Mouse (Mus musculus) hindbrain, postnatal 0 days (tissue): ENCODE data around the gene Tac2. TPM values are rescaled to one million over a fixed set of nuclear protein-coding genes. Genes with fewer than 3 reads are reported as not detected.
A peak's percentile ranks its signal among the peaks of the same experiment; 100 is the strongest.

Experiments
- ATAC-seq: fragments of 200-750 bp; cut with Nextera tagmentation; 2 replicates; pipeline ENCODE4 v1.8.0; 2017; ENCODE audit warnings: mild to moderate bottlenecking, moderate TSS enrichment, moderate library complexity
- DNase-seq: peaks from one replicate; pipeline ENCODE4 v3.0.0-alpha.2; 2015; ENCODE audit warnings: low spot score
- H3K27ac ChIP-seq: fragments of 300-500 bp; sonication (generic); 2 replicates; pipeline ENCODE4 v1.5.1; 2014; ENCODE audit warnings: mild to moderate bottlenecking
- H3K27me3 ChIP-seq: fragments of 300-500 bp; sonication (generic); 2 replicates; pipeline ENCODE4 v1.6.1; 2014; ENCODE audit warnings: low read length, mixed read lengths; ENCODE audit not compliant: insufficient read depth
- H3K36me3 ChIP-seq: fragments of 300-500 bp; sonication (generic); 2 replicates; pipeline ENCODE4 v1.6.1; 2014; ENCODE audit warnings: low read length, mixed read lengths; ENCODE audit not compliant: insufficient read depth
- H3K4me1 ChIP-seq: fragments of 300-500 bp; sonication (generic); 2 replicates; pipeline ENCODE4 v1.6.1; 2014; ENCODE audit warnings: antibody characterized with exemption, low read length, mixed read lengths; ENCODE audit not compliant: insufficient read depth
- H3K4me2 ChIP-seq: fragments of 300-500 bp; sonication (generic); 2 replicates; pipeline ENCODE4 v1.6.1; 2014; ENCODE audit warnings: low read depth, mild to moderate bottlenecking, low read length, moderate library complexity, mixed read lengths
- H3K4me3 ChIP-seq: fragments of 300-500 bp; sonication (generic); 2 replicates; pipeline ENCODE4 v1.5.1; 2014; ENCODE audit warnings: low read length
- H3K9ac ChIP-seq: fragments of 300-500 bp; sonication (generic); replicated peaks from 2 replicates; pipeline ENCODE4 v1.6.1; 2014; ENCODE audit warnings: mild to moderate bottlenecking, low read length, moderate library complexity, mixed read lengths
- H3K9me3 ChIP-seq: fragments of 300-500 bp; sonication (generic); 2 replicates; pipeline ENCODE4 v1.6.1; 2016; ENCODE audit warnings: low read length, mixed read lengths
- CTCF ChIP-seq: IDR thresholded peaks from 2 replicates; pipeline ENCODE4 v1.5.1; 2016; ENCODE audit warnings: antibody characterized with exemption, control low read depth, low read depth
- WGBS: fragments of 180-500 bp; shearing (Covaris S2); extraction: QIAGEN DNeasy Blood & Tissue Kit; methylation state at CpG from one replicate; pipeline ENCODE4 v1.1.7; 2014; 5-methylcytosine and 5-hydroxymethylcytosine counted together
- polyA plus RNA-seq: library from polyadenylated mRNA; unstranded; fragments of >200 nt; fragmentation: Nextera tagmentation; extraction: Ambion mirVana; gene quantifications from 2 replicates; pipeline ENCODE4 v1.2.1, GENCODE M21; 2015
- total RNA-seq: library from RNA; depleted of rRNA; stranded (reverse); fragments of >200 nt; gene quantifications from 2 replicates; pipeline ENCODE4 v1.2.3, GENCODE M21; 2014

Gene Tac2
- total and polyA plus RNA-seq, 2 experiments from 2014 or later, result 2.3 to 6.7 TPM

GRCm38 (mm10) chr10:127721671-127722418 is 2.4 kb upstream of the Tac2 start:
- Histone ChIP-seq H3K9me3 (no peaks in the 10 kb centered on the region), H3K36me3 (no peaks in the 10 kb centered on the region), H3K4me1 (peaks cover 14% of the 10 kb centered on the region; the same call in 1 of the 2 replicates), H3K4me3 (no peak overlapping the region), H3K27me3 (no peaks in the 10 kb centered on the region), H3K27ac (no peak overlapping the region), H3K4me2 (peak overlapping the region; percentile 7), H3K9ac (no peak overlapping the region)
- DNase-seq, result no peak
- peak; percentile 24; the same call in 1 of the 2 replicates for ATAC-seq
- WGBS, result 20% methylated on average over 20 of the region's 20 CpGs
- no peak for TF ChIP-seq CTCF

- Histone ChIP-seq H3K4me2 (no peak overlapping the region), H3K27ac (no peak overlapping the region), H3K9me3 (no peaks in the 10 kb centered on the region), H3K9ac (no peak overlapping the region), H3K4me3 (no peak overlapping the region), H3K27me3 (no peaks in the 10 kb centered on the region), H3K36me3 (no peaks in the 10 kb centered on the region), H3K4me1 (peaks cover 14% of the 10 kb centered on the region; the same call in 1 of the 2 replicates)
- DNase-seq, result no peak
- WGBS, result 90% methylated on average over 4 of the region's 4 CpGs
- TF ChIP-seq CTCF, result no peak
- no peak for ATAC-seq
Observed at GRCm38 (mm10) chr10:127725136-127725535, 858 bp downstream of the Tac2 start.

- TF ChIP-seq CTCF, result no peak
- Histone ChIP-seq H3K27ac (no peak overlapping the region), H3K27me3 (no peaks in the 10 kb centered on the region), H3K4me1 (no peaks in the 10 kb centered on the region; the same call in 1 of the 2 replicates), H3K9ac (no peak overlapping the region), H3K4me2 (no peak overlapping the region), H3K36me3 (no peaks in the 10 kb centered on the region), H3K4me3 (no peak overlapping the region), H3K9me3 (no peaks in the 10 kb centered on the region)
- 58% methylated on average over 8 of the region's 8 CpGs for WGBS
- ATAC-seq (peak; percentile 77), DNase-seq (peak; percentile 69)
Observed at GRCm38 (mm10) chr10:127728437-127728836, 4.2 kb downstream of the Tac2 start.

- no peak for DNase-seq
- no peaks in the 10 kb centered on the region; the same call in 1 of the 2 replicates for H3K4me1 ChIP-seq
- H3K9ac ChIP-seq, result no peak overlapping the region
- 47% methylated on average over 11 of the region's 11 CpGs for WGBS
- no peak overlapping the region for H3K27ac ChIP-seq
- no peaks in the 10 kb centered on the region for H3K9me3 ChIP-seq
- no peaks in the 10 kb centered on the region for H3K27me3 ChIP-seq
- H3K36me3 ChIP-seq, result no peaks in the 10 kb centered on the region
- H3K4me2 ChIP-seq, result no peak overlapping the region
- no peak overlapping the region for H3K4me3 ChIP-seq
- ATAC-seq, result no peak
- no peak for TF ChIP-seq CTCF
Observed at GRCm38 (mm10) chr10:127730285-127730932, 6.1 kb downstream of the Tac2 start.

- DNase-seq, result no peak
- no peaks in the 10 kb centered on the region for H3K27me3 ChIP-seq
Observed at GRCm38 (mm10) chr10:127730933-127731310, 6.6 kb downstream of the Tac2 start.

GRCm38 (mm10) chr10:127731397-127731796 is 7.1 kb downstream of the Tac2 start:
- no peak for DNase-seq
- no peaks in the 10 kb centered on the region for H3K27me3 ChIP-seq
- H3K9me3 ChIP-seq, result no peaks in the 10 kb centered on the region
- H3K4me3 ChIP-seq, result no peak overlapping the region
- no peak overlapping the region for H3K27ac ChIP-seq
- H3K36me3 ChIP-seq, result no peaks in the 10 kb centered on the region
- H3K4me2 ChIP-seq, result no peak overlapping the region
- no peaks in the 10 kb centered on the region; the same call in 1 of the 2 replicates for H3K4me1 ChIP-seq
- TF ChIP-seq CTCF, result no peak
- 41% methylated on average over 5 of the region's 5 CpGs for WGBS
- ATAC-seq, result no peak
- H3K9ac ChIP-seq, result no peak overlapping the region

More at GRCm38 (mm10) chr10:127730933-127731310, 6.6 kb downstream of the Tac2 start:
- Histone ChIP-seq H3K9ac (no peak overlapping the region), H3K4me3 (no peak overlapping the region), H3K4me1 (no peaks in the 10 kb centered on the region; the same call in 1 of the 2 replicates), H3K36me3 (no peaks in the 10 kb centered on the region), H3K4me2 (no peak overlapping the region), H3K9me3 (no peaks in the 10 kb centered on the region), H3K27ac (no peak overlapping the region)
- no peak for TF ChIP-seq CTCF
- 35% methylated on average over 9 of the region's 9 CpGs for WGBS
- no peak for ATAC-seq

- Histone ChIP-seq H3K4me3 (no peak overlapping the region), H3K27me3 (no peaks in the 10 kb centered on the region), H3K9me3 (no peaks in the 10 kb centered on the region), H3K4me1 (no peaks in the 10 kb centered on the region; the same call in 1 of the 2 replicates), H3K36me3 (no peaks in the 10 kb centered on the region), H3K27ac (no peak overlapping the region), H3K9ac (no peak overlapping the region), H3K4me2 (no peak overlapping the region)
- 0 out of 2 replicates have a peak, but pooled peaks have one; percentile 34 for ATAC-seq
- 51% methylated on average over 5 of the region's 5 CpGs for WGBS
- DNase-seq, result peak; percentile 76
- peak; percentile 81 for TF ChIP-seq CTCF
Observed at GRCm38 (mm10) chr10:127734434-127734833, 10.2 kb downstream of the Tac2 start.
